Mouse (Mus musculus): ENCODE results near the gene Kcnmb3. TPM values are rescaled to one million over a fixed set of nuclear protein-coding genes. Genes with fewer than 3 reads are reported as not detected.

Kcnmb3 gene
- polyA plus RNA-seq, 1 experiment from 2014 or later = 0.21 TPM

- no peaks in the 10 kb centered on the region for H3K36me3 ChIP-seq (ENCODE audit: insufficient read depth)
- ATAC-seq (ENCODE audit: insufficient read depth) (no peak), DNase-seq (no peak)
- WGBS = 71% methylated on average over 10 of the region's 10 CpGs
- H3K27ac ChIP-seq (ENCODE audit: low read depth) = no peak overlapping the region
- no peak overlapping the region for H3K4me2 ChIP-seq
- no peaks in the 10 kb centered on the region for H3K4me1 ChIP-seq (ENCODE audit: insufficient read depth)
- no peaks in the 10 kb centered on the region for H3K9me3 ChIP-seq (ENCODE audit: low read depth, low read length)
- no peak for TF ChIP-seq CTCF (IDR thresholded peaks at IDR 0.05; ENCODE audit: low read depth)
- H3K27me3 ChIP-seq (ENCODE audit: insufficient read depth, low read length) = no peaks in the 10 kb centered on the region
- H3K9ac ChIP-seq = no peak overlapping the region
- no peak overlapping the region for H3K4me3 ChIP-seq (ENCODE audit: low read depth, low read length)
Measured at GRCm38 (mm10) chr3:32473184-32473583, 18.8 kb downstream of the Kcnmb3 start.

DNA sequence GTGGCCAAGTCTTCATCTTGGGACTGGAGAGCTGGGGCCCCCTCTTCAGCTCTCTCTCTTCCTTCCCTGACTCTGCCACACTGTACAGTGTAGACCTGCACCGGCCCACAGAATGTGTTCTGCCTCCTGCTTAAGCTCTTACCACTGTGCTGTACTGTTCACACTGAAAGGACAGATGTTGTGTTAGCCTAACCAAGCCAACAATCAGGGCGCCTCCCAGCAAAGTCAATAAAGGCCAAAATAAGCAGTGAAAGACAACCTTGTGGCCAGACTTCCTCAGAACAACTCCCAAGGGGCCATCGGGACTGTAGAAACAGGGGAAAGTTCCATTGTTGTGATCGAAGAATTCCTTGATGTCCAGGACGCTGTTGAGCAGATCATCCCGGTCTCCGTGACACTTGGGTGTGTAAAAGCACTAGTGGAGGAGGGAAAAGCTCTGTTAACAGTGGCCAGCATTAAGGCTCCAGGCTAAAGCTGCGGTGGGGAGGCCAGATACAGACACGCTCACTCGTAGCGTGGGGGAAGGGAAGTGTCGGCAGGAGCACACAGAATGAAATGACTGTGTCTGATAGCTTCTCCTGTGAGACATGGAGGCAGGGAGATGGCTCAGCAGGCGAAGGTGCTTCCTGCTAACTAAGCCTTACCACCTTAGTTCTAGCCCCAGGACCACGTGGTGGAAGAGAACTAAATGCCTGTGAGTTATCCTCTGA lies 19.7 kb downstream of the Kcnmb3 start:
- DNase-seq = no peak
- Histone ChIP-seq H3K4me2 (no peak overlapping the region), H3K36me3 (ENCODE audit: insufficient read depth) (no peaks in the 10 kb centered on the region), H3K27me3 (ENCODE audit: insufficient read depth, low read length) (no peaks in the 10 kb centered on the region), H3K4me3 (ENCODE audit: low read depth, low read length) (no peak overlapping the region), H3K9ac (no peak overlapping the region), H3K27ac (ENCODE audit: low read depth) (no peak overlapping the region), H3K9me3 (ENCODE audit: low read depth, low read length) (no peaks in the 10 kb centered on the region), H3K4me1 (ENCODE audit: insufficient read depth) (no peaks in the 10 kb centered on the region)
- 65% methylated on average over 14 of the region's 14 CpGs for WGBS
- no peak for ATAC-seq (ENCODE audit: insufficient read depth)
- TF ChIP-seq CTCF (IDR thresholded peaks at IDR 0.05; ENCODE audit: low read depth) = no peak

DNA sequence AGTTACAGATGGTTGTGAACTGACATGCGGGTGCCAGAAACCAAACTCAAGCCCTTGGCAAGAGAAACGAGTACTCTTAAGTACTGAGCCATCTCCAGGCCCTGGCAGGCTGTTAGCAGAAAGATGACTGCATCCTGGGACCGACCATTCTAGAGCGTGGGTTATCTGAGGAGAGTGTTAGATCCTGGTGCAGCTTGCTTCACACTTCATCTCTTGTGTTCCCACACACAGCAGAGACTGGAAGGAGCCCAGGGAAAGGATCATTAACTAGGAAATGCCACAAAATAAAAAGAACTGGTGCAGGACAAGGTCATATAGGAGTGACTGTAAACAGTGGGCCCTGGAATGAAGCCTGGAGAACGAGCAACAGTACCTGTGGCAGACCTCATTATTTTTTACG lies 20.9 kb downstream of the Kcnmb3 start:
- H3K27me3 ChIP-seq (ENCODE audit: insufficient read depth, low read length) = no peaks in the 10 kb centered on the region
- H3K9me3 ChIP-seq (ENCODE audit: low read depth, low read length) = no peaks in the 10 kb centered on the region
- ATAC-seq (ENCODE audit: insufficient read depth) = peak; percentile 83
- H3K27ac ChIP-seq (ENCODE audit: low read depth) = no peak overlapping the region
- no peaks in the 10 kb centered on the region for H3K4me1 ChIP-seq (ENCODE audit: insufficient read depth)
- TF ChIP-seq CTCF (IDR thresholded peaks at IDR 0.05; ENCODE audit: low read depth) = no peak
- 39% methylated on average over 6 of the region's 6 CpGs for WGBS
- no peak overlapping the region for H3K4me3 ChIP-seq (ENCODE audit: low read depth, low read length)
- no peak overlapping the region for H3K4me2 ChIP-seq
- H3K36me3 ChIP-seq (ENCODE audit: insufficient read depth) = no peaks in the 10 kb centered on the region
- DNase-seq = peak; percentile 56
- no peak overlapping the region for H3K9ac ChIP-seq

DNA sequence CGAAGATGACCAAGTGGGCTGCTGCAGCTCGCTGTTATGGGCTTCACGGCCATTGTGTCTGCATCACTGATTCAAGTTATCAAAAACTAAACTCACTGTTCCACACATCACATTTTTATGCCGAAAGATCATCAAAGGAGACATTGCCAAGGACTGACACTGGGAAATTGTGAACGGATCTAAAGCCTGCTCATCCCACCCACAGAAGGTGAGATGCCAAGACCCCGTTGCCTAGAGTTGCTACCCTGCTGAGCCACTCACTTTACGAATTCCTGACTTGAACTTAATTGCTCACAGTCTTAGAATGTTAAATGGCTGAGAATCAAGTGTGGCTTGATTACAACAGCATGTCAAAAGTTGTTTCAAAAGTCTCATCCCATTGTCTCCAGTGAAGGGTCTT lies 21.6 kb downstream of the Kcnmb3 start:
- no peak overlapping the region for H3K27ac ChIP-seq (ENCODE audit: low read depth)
- H3K27me3 ChIP-seq (ENCODE audit: insufficient read depth, low read length) = no peaks in the 10 kb centered on the region
- WGBS = 69% methylated on average over 7 of the region's 7 CpGs

DNA sequence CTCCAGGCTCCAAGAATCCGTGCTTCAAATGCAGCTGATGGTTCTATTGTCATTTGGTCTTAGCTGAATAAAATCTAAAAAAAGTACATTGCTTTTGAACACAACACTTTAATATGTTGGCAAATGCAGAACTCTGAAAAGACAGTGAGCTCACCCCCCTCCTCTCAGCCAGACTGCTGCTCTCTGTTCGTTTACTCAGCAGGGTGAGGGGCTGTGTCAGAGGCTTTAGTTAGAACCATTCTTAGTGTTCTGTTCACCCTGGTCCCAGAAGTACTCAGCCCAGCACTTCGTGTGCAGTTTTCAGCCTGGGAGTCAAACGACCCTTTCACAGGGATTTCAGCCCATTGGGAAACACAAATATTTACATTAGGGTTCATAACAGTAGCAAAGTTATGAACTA lies 23.6 kb downstream of the Kcnmb3 start:
- Histone ChIP-seq H3K4me2 (no peak overlapping the region), H3K27ac (ENCODE audit: low read depth) (no peak overlapping the region), H3K4me3 (ENCODE audit: low read depth, low read length) (no peak overlapping the region), H3K9me3 (ENCODE audit: low read depth, low read length) (no peaks in the 10 kb centered on the region), H3K4me1 (ENCODE audit: insufficient read depth) (no peaks in the 10 kb centered on the region), H3K27me3 (ENCODE audit: insufficient read depth, low read length) (no peaks in the 10 kb centered on the region), H3K36me3 (ENCODE audit: insufficient read depth) (peaks cover 15% of the 10 kb centered on the region; the same call in 1 of the 2 replicates), H3K9ac (no peak overlapping the region)
- no peak for TF ChIP-seq CTCF (IDR thresholded peaks at IDR 0.05; ENCODE audit: low read depth)
- no peak for ATAC-seq (ENCODE audit: insufficient read depth)
- DNase-seq = no peak
- 37% methylated on average over 4 of the region's 4 CpGs for WGBS

More for the DNA sequence above, 21.6 kb downstream of the Kcnmb3 start:
- no peaks in the 10 kb centered on the region for H3K36me3 ChIP-seq (ENCODE audit: insufficient read depth)
- no peak for TF ChIP-seq CTCF (IDR thresholded peaks at IDR 0.05; ENCODE audit: low read depth)
- DNase-seq (no peak), ATAC-seq (ENCODE audit: insufficient read depth) (no peak)
- H3K4me1 ChIP-seq (ENCODE audit: insufficient read depth) = no peaks in the 10 kb centered on the region
- no peak overlapping the region for H3K9ac ChIP-seq
- no peak overlapping the region for H3K4me3 ChIP-seq (ENCODE audit: low read depth, low read length)
- H3K9me3 ChIP-seq (ENCODE audit: low read depth, low read length) = no peaks in the 10 kb centered on the region
- no peak overlapping the region for H3K4me2 ChIP-seq

DNA sequence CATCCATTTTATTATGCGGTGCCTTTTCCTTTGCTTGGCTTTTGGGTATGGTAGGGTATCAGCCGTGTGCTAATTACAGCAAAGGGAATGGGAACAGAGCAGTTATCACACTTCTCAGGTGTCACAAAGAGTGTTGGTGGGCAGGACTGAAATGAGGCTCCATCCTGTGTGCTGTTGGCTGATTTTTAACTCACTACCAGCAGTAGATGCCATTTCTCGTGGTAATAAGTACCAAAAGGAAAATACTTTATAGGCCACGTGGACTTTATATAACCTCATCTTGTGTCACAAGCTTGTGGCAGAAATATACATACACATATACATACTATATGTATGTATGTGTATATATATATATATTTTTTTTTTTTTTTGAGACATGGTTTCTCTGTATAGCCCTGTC lies 24.7 kb downstream of the Kcnmb3 start:
- H3K36me3 ChIP-seq (ENCODE audit: insufficient read depth) = peaks cover 26% of the 10 kb centered on the region
- TF ChIP-seq CTCF (IDR thresholded peaks at IDR 0.05; ENCODE audit: low read depth) = no peak
- WGBS = 93% methylated on average over 4 of the region's 4 CpGs
- no peaks in the 10 kb centered on the region for H3K27me3 ChIP-seq (ENCODE audit: insufficient read depth, low read length)
- H3K4me3 ChIP-seq (ENCODE audit: low read depth, low read length) = no peak overlapping the region
- no peak overlapping the region for H3K4me2 ChIP-seq
- no peaks in the 10 kb centered on the region for H3K4me1 ChIP-seq (ENCODE audit: insufficient read depth)
- no peak overlapping the region for H3K9ac ChIP-seq
- DNase-seq (no peak), ATAC-seq (ENCODE audit: insufficient read depth) (no peak)
- no peaks in the 10 kb centered on the region for H3K9me3 ChIP-seq (ENCODE audit: low read depth, low read length)
- no peak overlapping the region for H3K27ac ChIP-seq (ENCODE audit: low read depth)

- ATAC-seq (ENCODE audit: insufficient read depth) = no peak
- Histone ChIP-seq H3K9me3 (ENCODE audit: low read depth, low read length) (no peaks in the 10 kb centered on the region), H3K27me3 (ENCODE audit: insufficient read depth, low read length) (no peaks in the 10 kb centered on the region), H3K9ac (no peak overlapping the region), H3K4me1 (ENCODE audit: insufficient read depth) (no peaks in the 10 kb centered on the region), H3K4me2 (no peak overlapping the region), H3K27ac (ENCODE audit: low read depth) (no peak overlapping the region), H3K36me3 (ENCODE audit: insufficient read depth) (peaks cover 86% of the 10 kb centered on the region), H3K4me3 (ENCODE audit: low read depth, low read length) (no peak overlapping the region)
- peak; percentile 61 for TF ChIP-seq CTCF (IDR thresholded peaks at IDR 0.05; ENCODE audit: low read depth)
- peak; percentile 42 for DNase-seq
- 65% methylated on average over 4 of the region's 4 CpGs for WGBS
Measured at GRCm38 (mm10) chr3:32459777-32460176, 32.3 kb downstream of the Kcnmb3 start.
